Mouse (Mus musculus) heart, adult 2 months (tissue): Measurements from ENCODE around the gene Gm13691.

Experiments used
- CTCF ChIP-seq: fragments of 200-600 bp; IDR thresholded peaks from 2 replicates; pipeline ENCODE4 v1.8.1; 2022; ENCODE audit warnings: antibody characterized with exemption, mild to moderate bottlenecking, moderate library complexity
- EP300 ChIP-seq: fragments of 200-500 bp; IDR thresholded peaks from 2 replicates; pipeline ENCODE4 v1.6.1; 2011; ENCODE audit warnings: low read depth, low read length, control low read depth; ENCODE audit not compliant: insufficient read depth
- POLR2A ChIP-seq: fragments of 200-500 bp; IDR thresholded peaks from 2 replicates; pipeline ENCODE4 v1.6.1; 2011; ENCODE audit warnings: mild to moderate bottlenecking, low read depth, low read length, control low read depth; ENCODE audit not compliant: insufficient read depth

DNA sequence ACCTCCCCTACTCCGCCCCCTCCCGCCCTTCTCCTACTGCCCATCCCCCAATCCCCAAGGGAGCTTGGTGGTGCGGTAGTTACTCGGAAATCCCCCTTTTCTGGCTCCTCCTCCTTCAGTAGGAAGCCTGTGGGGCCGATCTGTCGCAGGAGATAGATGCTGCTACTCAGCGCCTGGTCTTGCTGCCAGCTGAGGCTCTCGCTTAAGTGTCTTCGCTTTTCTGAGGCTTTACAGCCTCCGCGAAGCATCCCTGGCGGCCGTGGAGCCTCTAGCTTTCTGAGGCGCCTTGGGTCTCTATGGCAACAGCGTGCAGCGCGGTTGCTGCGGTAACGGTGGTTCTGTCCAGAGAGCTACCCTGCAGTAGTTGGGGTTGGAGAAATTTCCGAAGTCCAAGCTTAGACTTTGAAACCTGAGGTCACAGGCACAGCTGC lies 49.4 kb upstream of the Gm13691 start, which contains the start of gene Zswim2:
- TF ChIP-seq CTCF, result no peak
- TF ChIP-seq EP300, result no peak
- TF ChIP-seq POLR2A, result no peak
